Mouse (Mus musculus): ENCODE data around the gene Cdk5rap1. TPM values are rescaled to one million over a fixed set of nuclear protein-coding genes. Genes with fewer than 3 reads are reported as not detected.

Gene Cdk5rap1
- polyA plus RNA-seq (2012; rRNA removed) (7.5 and 10.0 TPM in 2 replicates), polyA plus RNA-seq (2014; fragmentation: Nextera tagmentation; extraction: Ambion mirVana) (4.2 and 9.5 TPM in 2 replicates)

DNA sequence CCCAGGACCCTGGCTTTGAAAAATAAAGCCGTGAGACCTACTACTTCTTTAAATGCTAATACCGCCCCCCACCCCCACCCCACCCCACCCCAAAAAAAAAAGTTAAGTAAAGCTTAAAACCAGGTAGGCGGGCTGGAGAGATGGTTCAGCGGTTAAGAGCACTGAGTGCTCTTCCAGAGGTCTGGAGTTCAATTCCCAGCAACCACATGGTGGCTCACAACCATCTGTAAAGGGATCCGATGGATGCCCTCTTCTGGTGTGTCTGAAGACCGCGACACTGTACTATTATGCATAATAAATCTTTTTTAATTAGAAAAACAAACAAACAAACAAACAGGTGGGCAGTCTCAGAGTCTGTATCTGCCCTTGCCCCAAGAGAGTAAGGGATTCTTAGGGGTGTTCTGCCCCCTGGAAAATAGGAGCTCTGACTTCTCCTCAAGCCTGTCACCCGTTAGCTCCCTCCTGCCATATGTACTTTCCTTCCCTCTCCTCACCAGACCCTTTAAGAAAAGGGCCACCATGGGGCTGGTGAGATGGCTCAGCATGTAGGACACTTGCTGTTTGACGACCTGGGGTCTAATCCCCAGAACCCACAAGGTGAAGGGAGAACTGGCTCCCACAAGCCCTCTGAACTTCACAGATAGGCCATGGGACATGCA is at the start of gene Cdk5rap1:
Cdk5rap1 (minus strand) TSS at position 169 of the 659 bp plus-strand sequence.
- TF ChIP-seq EP300 (IDR thresholded peaks at IDR 0.05; ENCODE audit: low read depth) (no peak), CTCF (IDR thresholded peaks at IDR 0.05; ENCODE audit: low read depth) (no peak)
- peak; percentile 40 for ATAC-seq (ENCODE audit: insufficient read depth)
- peak within 1 kb of the TSS; percentile 75 for H3K4me2 ChIP-seq (ENCODE audit: low read depth)

DNA sequence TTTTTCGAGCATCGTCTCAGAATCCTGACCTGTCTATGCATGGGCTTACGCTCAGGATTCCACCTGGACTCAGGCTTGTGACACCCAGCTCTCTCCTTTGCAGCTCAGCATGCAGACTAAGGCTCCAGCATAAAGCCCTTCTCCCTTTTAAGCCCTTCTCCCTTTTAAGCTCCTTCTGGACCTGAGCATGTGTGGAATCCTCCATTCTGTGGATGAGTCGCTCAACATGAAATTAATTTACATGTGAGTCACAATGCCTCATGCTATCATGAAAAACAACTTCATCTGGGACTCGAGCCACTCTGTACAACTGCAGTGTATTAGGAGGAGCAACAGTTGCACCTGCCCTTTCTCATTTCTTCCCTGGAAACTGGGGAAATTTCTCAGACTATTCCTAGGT is 49.4 kb upstream of the Cdk5rap1 start:
- no peaks in the 10 kb centered on the region for H3K27me3 ChIP-seq (ENCODE audit: control insufficient read depth, insufficient read depth, low read length)
- H3K9ac ChIP-seq (replicated peaks): no peak overlapping the region
- no peak overlapping the region for H3K27ac ChIP-seq
- no peaks in the 10 kb centered on the region for H3K36me3 ChIP-seq (replicated peaks; ENCODE audit: control insufficient read depth, insufficient read depth, low read depth)
- H3K4me1 ChIP-seq (replicated peaks; ENCODE audit: control insufficient read depth in 2 of 2, insufficient read depth in 2 of 2, low read length in 1 of 2): no peaks in the 10 kb centered on the region
- no peaks in the 10 kb centered on the region for H3K9me3 ChIP-seq (ENCODE audit: control insufficient read depth, low read length)
- H3K4me2 ChIP-seq (ENCODE audit: low read depth): no peak overlapping the region
- ATAC-seq (ENCODE audit: insufficient read depth) (no peak), DNase-seq (ENCODE audit: low read depth in 3 of 3, low spot score in 3 of 3) (no peak)
- H3K4me3 ChIP-seq (ENCODE audit: insufficient read depth in 1 of 2, low read depth in 2 of 2, low read length in 2 of 2): no peak overlapping the region
- TF ChIP-seq EP300 (IDR thresholded peaks at IDR 0.05; ENCODE audit: low read depth) (no peak), CTCF (IDR thresholded peaks at IDR 0.05; ENCODE audit: low read depth) (no peak)
- WGBS (ENCODE audit: insufficient replicate concordance): 60% methylated on average over 5 of the region's 5 CpGs

More for the DNA sequence above, at the start of gene Cdk5rap1:
- Histone ChIP-seq H3K9me3 (ENCODE audit: control insufficient read depth, low read length) (no peaks in the 10 kb centered on the region), H3K4me1 (replicated peaks; ENCODE audit: control insufficient read depth in 2 of 2, insufficient read depth in 2 of 2, low read length in 1 of 2) (peaks cover 0 to 5% of the 10 kb centered on the region in 2 experiments; a peak in 1 of 4 replicates), H3K4me3 (ENCODE audit: insufficient read depth in 1 of 2, low read depth in 2 of 2, low read length in 2 of 2) (peak within 1 kb of the TSS; percentile 87 to 88), H3K9ac (replicated peaks) (peak within 1 kb of the TSS; percentile 89), H3K27me3 (ENCODE audit: control insufficient read depth, insufficient read depth, low read length) (no peaks in the 10 kb centered on the region), H3K36me3 (replicated peaks; ENCODE audit: control insufficient read depth, insufficient read depth, low read depth) (no peaks in the 10 kb centered on the region), H3K27ac (peak within 1 kb of the TSS; percentile 83)
- WGBS (ENCODE audit: insufficient replicate concordance): 14% methylated on average over 9 of the region's 9 CpGs
- no peak for DNase-seq (ENCODE audit: low read depth in 3 of 3, low spot score in 3 of 3)

DNA sequence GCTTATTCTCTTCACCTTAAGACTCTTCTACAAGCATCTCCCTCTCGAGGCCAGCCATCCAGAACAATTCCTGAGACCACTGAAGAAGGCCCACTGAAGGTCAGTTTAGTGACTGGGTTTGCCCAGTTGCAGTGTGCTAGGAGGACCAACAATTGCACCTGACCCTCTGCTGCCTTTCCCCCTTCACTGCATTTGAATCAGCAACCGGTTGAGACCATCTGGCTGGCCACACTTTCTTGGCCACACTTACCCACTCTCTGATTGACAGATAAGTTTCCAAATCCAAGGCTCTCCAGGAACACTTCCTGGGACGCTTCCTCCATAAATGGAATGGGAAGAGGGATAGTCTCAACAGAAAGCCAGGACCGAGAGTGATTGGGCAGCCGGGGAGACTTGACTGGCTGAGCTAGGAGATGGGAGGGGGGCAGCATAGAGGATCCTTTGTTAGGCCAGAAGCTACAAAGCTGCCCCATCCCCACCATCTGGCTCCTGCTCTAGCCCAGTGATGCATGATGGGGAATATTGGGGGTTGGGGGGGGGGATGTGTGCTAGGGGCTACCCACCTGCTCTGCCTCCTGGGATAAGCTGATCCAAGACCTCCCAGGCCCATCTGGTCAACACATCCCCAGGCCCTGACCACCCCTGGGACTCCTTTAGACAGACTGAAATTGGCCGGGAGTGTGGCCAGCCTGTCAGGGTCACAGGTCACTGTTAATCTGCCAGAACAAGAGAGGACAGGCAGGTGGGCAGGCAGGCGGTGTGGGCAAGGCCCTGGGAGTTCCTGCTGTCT is 48.3 kb upstream of the Cdk5rap1 start:
- no peak overlapping the region for H3K27ac ChIP-seq
- no peaks in the 10 kb centered on the region for H3K27me3 ChIP-seq (ENCODE audit: control insufficient read depth, insufficient read depth, low read length)
- H3K9ac ChIP-seq (replicated peaks): no peak overlapping the region
- H3K36me3 ChIP-seq (replicated peaks; ENCODE audit: control insufficient read depth, insufficient read depth, low read depth): no peaks in the 10 kb centered on the region
- 48% methylated on average over 7 of the region's 7 CpGs for WGBS (ENCODE audit: insufficient replicate concordance)
- H3K9me3 ChIP-seq (ENCODE audit: control insufficient read depth, low read length): no peaks in the 10 kb centered on the region
- no peak for TF ChIP-seq CTCF (IDR thresholded peaks at IDR 0.05; ENCODE audit: low read depth)
- TF ChIP-seq EP300 (IDR thresholded peaks at IDR 0.05; ENCODE audit: low read depth): no peak
- no peak overlapping the region for H3K4me3 ChIP-seq (ENCODE audit: insufficient read depth in 1 of 2, low read depth in 2 of 2, low read length in 2 of 2)
- DNase-seq (ENCODE audit: low read depth in 3 of 3, low spot score in 3 of 3): no peak
- H3K4me1 ChIP-seq (replicated peaks; ENCODE audit: control insufficient read depth in 2 of 2, insufficient read depth in 2 of 2, low read length in 1 of 2): no peaks in the 10 kb centered on the region
- no peak for ATAC-seq (ENCODE audit: insufficient read depth)
- H3K4me2 ChIP-seq (ENCODE audit: low read depth): no peak overlapping the region

DNA sequence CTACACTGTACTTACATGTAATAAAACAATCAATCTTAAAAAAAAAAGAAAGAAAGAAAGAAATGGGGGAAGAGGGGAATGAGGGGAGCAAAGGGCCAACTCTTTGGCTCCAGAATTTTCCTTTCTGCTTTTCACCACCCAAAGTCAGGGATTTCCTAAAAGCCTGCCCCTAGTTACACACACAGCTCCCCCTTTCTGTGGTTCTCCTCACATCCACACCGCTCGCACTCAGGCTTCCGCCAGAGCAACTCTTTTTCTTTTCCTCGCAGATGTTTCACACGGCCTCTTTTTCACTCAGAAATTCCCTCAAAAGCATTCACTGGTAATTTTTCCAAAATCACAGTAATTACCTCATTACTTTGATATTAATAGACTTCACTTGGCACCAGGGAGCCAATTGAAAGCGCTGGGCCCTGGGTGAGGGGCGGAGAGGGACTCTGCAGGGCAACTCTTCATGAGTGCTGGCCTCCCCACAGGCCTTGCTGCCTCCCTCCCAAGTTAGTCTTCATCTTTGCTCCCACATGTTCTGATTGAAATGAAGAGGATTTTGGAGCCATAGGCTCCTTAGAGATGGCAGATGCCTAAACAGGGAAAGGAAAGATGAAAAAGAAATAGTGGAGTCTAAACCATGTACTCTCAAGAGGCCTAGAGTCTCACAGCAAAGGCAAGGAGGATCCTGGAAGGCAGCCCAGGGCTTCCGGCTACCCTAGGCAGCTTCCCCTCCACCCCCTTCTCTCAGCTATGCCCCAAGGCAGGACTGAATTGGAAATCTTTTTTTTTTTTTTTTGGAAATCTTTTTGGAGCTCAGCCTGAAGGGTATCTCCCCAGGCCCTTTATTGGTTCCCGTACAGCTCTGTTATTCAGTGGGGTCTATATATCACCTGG is 47.1 kb upstream of the Cdk5rap1 start:
- 80% methylated on average over 9 of the region's 9 CpGs for WGBS (ENCODE audit: insufficient replicate concordance)
- DNase-seq (ENCODE audit: low read depth in 3 of 3, low spot score in 3 of 3) (no peak), ATAC-seq (ENCODE audit: insufficient read depth) (no peak)
- H3K4me2 ChIP-seq (ENCODE audit: low read depth): no peak overlapping the region
- H3K9ac ChIP-seq (replicated peaks): no peak overlapping the region
- H3K4me3 ChIP-seq (ENCODE audit: insufficient read depth in 1 of 2, low read depth in 2 of 2, low read length in 2 of 2): no peak overlapping the region
- H3K27me3 ChIP-seq (ENCODE audit: control insufficient read depth, insufficient read depth, low read length): no peaks in the 10 kb centered on the region
- H3K9me3 ChIP-seq (ENCODE audit: control insufficient read depth, low read length): no peaks in the 10 kb centered on the region
- TF ChIP-seq CTCF (IDR thresholded peaks at IDR 0.05; ENCODE audit: low read depth) (no peak), EP300 (IDR thresholded peaks at IDR 0.05; ENCODE audit: low read depth) (no peak)
- no peaks in the 10 kb centered on the region for H3K4me1 ChIP-seq (replicated peaks; ENCODE audit: control insufficient read depth in 2 of 2, insufficient read depth in 2 of 2, low read length in 1 of 2)
- H3K36me3 ChIP-seq (replicated peaks; ENCODE audit: control insufficient read depth, insufficient read depth, low read depth): no peaks in the 10 kb centered on the region
- no peak overlapping the region for H3K27ac ChIP-seq

Measured in liver, embryonic 14.5 days (tissue).